Mouse (Mus musculus) ES-Bruce4 (cell line): ENCODE data around the gene Dclk1.

Experiments used
- CTCF ChIP-seq: IDR thresholded peaks from one replicate; pipeline ENCODE4 v1.8.1; 2011; ENCODE audit warnings: low read depth, low read length
- POLR2A ChIP-seq: IDR thresholded peaks from one replicate; pipeline ENCODE4 v1.8.1; 2011; ENCODE audit warnings: low read length; ENCODE audit not compliant: insufficient read depth

DNA sequence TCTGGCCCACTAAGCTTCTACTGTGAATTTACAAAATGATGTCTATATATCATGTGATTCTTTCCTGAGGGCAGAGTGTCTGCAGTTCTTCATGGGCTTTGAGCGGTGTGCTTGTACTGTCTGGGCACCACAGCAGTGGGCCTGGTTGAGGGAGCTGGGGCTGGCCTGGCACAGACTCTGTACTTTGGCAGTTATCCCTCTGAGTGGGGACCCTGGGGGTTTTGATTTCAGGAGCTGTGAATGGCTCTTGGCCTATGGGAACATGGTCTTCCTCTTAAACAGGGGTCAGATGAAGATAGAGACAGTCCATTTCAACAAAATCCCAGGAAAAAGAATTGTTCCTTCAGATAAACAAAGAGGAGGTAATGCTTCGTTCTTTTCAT lies 45.8 kb upstream of the Dclk1 start:
- TF ChIP-seq CTCF: no peak
- no peak for TF ChIP-seq POLR2A
